Mouse (Mus musculus) hindbrain, postnatal 0 days (tissue): ENCODE measurements around the gene Olfr1415. TPM values are rescaled to one million over a fixed set of nuclear protein-coding genes. Genes with fewer than 3 reads are reported as not detected.

Experiments
- ATAC-seq: fragments of 200-750 bp; cut with Nextera tagmentation; 2 replicates; pipeline ENCODE4 v1.8.0; 2017; ENCODE audit warnings: mild to moderate bottlenecking, moderate TSS enrichment, moderate library complexity
- DNase-seq: peaks from one replicate; pipeline ENCODE4 v3.0.0-alpha.2; 2015; ENCODE audit warnings: low spot score
- H3K27ac ChIP-seq: fragments of 300-500 bp; sonication (generic); 2 replicates; pipeline ENCODE4 v1.5.1; 2014; ENCODE audit warnings: mild to moderate bottlenecking
- H3K27me3 ChIP-seq: fragments of 300-500 bp; sonication (generic); 2 replicates; pipeline ENCODE4 v1.6.1; 2014; ENCODE audit warnings: low read length, mixed read lengths; ENCODE audit not compliant: insufficient read depth
- H3K36me3 ChIP-seq: fragments of 300-500 bp; sonication (generic); 2 replicates; pipeline ENCODE4 v1.6.1; 2014; ENCODE audit warnings: low read length, mixed read lengths; ENCODE audit not compliant: insufficient read depth
- H3K4me1 ChIP-seq: fragments of 300-500 bp; sonication (generic); 2 replicates; pipeline ENCODE4 v1.6.1; 2014; ENCODE audit warnings: antibody characterized with exemption, low read length, mixed read lengths; ENCODE audit not compliant: insufficient read depth
- H3K4me2 ChIP-seq: fragments of 300-500 bp; sonication (generic); 2 replicates; pipeline ENCODE4 v1.6.1; 2014; ENCODE audit warnings: low read depth, mild to moderate bottlenecking, low read length, moderate library complexity, mixed read lengths
- H3K4me3 ChIP-seq: fragments of 300-500 bp; sonication (generic); 2 replicates; pipeline ENCODE4 v1.5.1; 2014; ENCODE audit warnings: low read length
- H3K9ac ChIP-seq: fragments of 300-500 bp; sonication (generic); replicated peaks from 2 replicates; pipeline ENCODE4 v1.6.1; 2014; ENCODE audit warnings: mild to moderate bottlenecking, low read length, moderate library complexity, mixed read lengths
- H3K9me3 ChIP-seq: fragments of 300-500 bp; sonication (generic); 2 replicates; pipeline ENCODE4 v1.6.1; 2016; ENCODE audit warnings: low read length, mixed read lengths
- CTCF ChIP-seq: IDR thresholded peaks from 2 replicates; pipeline ENCODE4 v1.5.1; 2016; ENCODE audit warnings: antibody characterized with exemption, control low read depth, low read depth
- WGBS: fragments of 180-500 bp; shearing (Covaris S2); extraction: QIAGEN DNeasy Blood & Tissue Kit; methylation state at CpG from one replicate; pipeline ENCODE4 v1.1.7; 2014; 5-methylcytosine and 5-hydroxymethylcytosine counted together
- microRNA-seq, 2 experiments: library from miRNA; unstranded; fragments of <30 nt; microRNA quantifications; one replicate each; pipeline ENCODE4; 2016
- polyA plus RNA-seq: library from polyadenylated mRNA; unstranded; fragments of >200 nt; fragmentation: Nextera tagmentation; extraction: Ambion mirVana; gene quantifications from 2 replicates; pipeline ENCODE4 v1.2.1, GENCODE M21; 2015
- total RNA-seq: library from RNA; depleted of rRNA; stranded (reverse); fragments of >200 nt; gene quantifications from 2 replicates; pipeline ENCODE4 v1.2.3, GENCODE M21; 2014; rRNA removed

Olfr1415 gene
- total and polyA plus RNA-seq, 2 experiments from 2014 or later: not detected

DNA sequence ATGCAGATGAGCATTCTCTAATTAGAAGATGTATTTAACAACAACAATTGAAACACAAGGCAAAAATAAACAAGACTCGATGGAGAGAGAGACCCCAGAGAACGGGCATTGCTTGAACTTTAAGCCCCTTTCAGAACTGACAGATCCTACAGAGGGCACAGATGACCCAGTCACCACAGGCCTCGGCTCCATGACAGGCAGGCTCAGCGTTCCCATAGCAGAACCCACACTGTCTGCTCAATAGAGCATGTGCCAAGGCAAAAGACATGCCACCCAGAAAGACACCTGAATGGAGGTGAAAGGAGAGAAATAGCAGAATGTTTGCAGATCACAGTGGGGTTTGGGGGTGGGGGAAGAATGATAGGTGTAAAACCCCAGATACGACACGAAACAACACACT, 37.5 kb downstream of the Olfr1415 start:
- H3K27me3 ChIP-seq: no peaks in the 10 kb centered on the region
- peaks cover 71% of the 10 kb centered on the region for H3K36me3 ChIP-seq
- no peak overlapping the region for H3K4me2 ChIP-seq
- no peak overlapping the region for H3K27ac ChIP-seq
- DNase-seq (no peak), ATAC-seq (no peak)
- H3K4me1 ChIP-seq: no peaks in the 10 kb centered on the region
- H3K9ac ChIP-seq: no peak overlapping the region
- 78% methylated on average over 6 of the region's 6 CpGs for WGBS
- H3K4me3 ChIP-seq: no peak overlapping the region
- no peak for TF ChIP-seq CTCF
- no peaks in the 10 kb centered on the region for H3K9me3 ChIP-seq

DNA sequence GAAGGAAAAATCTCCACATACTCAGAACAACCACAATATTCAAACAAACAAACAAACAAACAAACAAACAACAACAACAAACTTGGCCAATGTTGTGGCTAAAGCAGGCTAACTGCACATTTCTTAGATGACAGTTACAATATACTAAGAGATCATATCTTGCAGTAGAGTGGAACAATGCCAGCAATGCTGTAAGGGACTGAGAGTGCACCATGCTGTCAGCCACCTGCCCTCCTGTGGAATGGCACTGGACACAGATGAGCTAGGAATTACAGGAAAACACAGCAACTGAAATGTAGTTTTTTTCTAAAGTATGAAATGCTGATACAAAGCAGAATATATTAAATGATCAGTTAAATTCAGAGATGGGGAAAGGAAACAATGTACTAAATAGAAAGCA, 38.1 kb downstream of the Olfr1415 start:
- DNase-seq (no peak), ATAC-seq (no peak)
- Histone ChIP-seq H3K27ac (no peak overlapping the region), H3K27me3 (no peaks in the 10 kb centered on the region), H3K4me1 (no peaks in the 10 kb centered on the region), H3K36me3 (peaks cover 71% of the 10 kb centered on the region), H3K4me2 (no peak overlapping the region), H3K4me3 (no peak overlapping the region), H3K9me3 (no peaks in the 10 kb centered on the region), H3K9ac (no peak overlapping the region)
- no peak for TF ChIP-seq CTCF

DNA sequence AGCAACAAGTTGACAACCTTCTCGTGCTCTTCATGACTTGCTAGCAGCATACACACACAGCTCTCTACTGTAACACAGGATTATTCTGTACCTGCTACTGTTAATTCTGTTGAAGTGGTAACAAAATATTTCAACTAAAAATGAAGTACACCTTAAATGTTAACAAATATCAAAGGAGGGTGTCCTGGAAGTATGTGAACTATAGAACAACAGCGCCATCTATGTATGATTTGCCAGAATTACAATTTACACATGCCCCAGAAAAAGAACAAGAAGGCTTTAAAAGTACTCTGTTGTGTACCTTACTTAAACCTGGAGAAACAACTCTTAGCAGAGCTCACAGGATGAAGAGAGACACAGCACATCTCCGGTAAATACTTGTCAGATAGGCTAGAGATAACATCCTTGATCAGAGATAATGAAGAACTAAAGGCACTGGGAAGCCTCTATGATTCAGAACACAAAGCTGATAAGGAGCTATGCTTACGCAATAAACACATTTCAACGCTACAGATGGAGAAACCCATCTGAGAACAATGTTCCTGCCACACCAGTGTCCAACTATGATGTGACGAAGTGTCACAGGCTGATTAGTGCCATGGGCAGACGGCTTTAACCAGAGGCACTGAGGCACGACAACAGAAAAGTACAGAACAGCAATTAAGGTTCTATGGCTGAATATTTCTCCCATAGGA, 42.0 kb downstream of the Olfr1415 start:
- ATAC-seq (no peak), DNase-seq (peak; percentile 72)
- Histone ChIP-seq H3K27ac (no peak overlapping the region), H3K27me3 (no peaks in the 10 kb centered on the region), H3K4me1 (no peaks in the 10 kb centered on the region), H3K4me3 (no peak overlapping the region), H3K4me2 (no peak overlapping the region), H3K36me3 (peaks cover 66% of the 10 kb centered on the region), H3K9ac (no peak overlapping the region), H3K9me3 (no peaks in the 10 kb centered on the region)
- WGBS: 74% methylated on average over 8 of the region's 8 CpGs
- TF ChIP-seq CTCF: peak; percentile 75

DNA sequence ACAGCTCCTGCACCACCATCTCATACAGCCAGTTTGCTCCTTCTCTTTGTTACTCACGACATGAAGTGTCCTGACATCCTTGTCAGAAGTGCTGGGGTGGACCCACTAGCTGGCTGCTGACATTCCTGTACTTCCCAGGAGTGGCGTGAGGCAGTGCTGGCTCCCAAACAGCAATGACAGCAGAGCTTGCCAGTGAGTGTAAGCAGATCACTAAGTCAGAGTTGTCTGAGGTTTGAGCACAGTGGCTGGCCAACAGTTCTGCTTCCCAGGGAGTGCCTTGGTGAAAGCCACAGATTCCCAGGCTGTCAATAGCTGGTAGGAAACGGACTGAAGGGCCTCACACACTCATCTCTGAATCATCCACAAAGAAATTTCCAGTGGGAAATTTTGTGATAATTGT, 47.6 kb downstream of the Olfr1415 start:
- H3K27ac ChIP-seq: no peak overlapping the region
- H3K4me3 ChIP-seq: no peak overlapping the region
- H3K4me2 ChIP-seq: no peak overlapping the region
- H3K27me3 ChIP-seq: no peaks in the 10 kb centered on the region
- H3K36me3 ChIP-seq: peaks cover 70% of the 10 kb centered on the region
- no peaks in the 10 kb centered on the region for H3K4me1 ChIP-seq
- no peak for ATAC-seq
- DNase-seq: no peak
- WGBS: 80% methylated on average over 3 of the region's 3 CpGs
- H3K9ac ChIP-seq: no peak overlapping the region
- no peak for TF ChIP-seq CTCF
- H3K9me3 ChIP-seq: no peaks in the 10 kb centered on the region

GRCm38 (mm10) chr1:92441453-92442063, 54.3 kb downstream of the Olfr1415 start:
- DNase-seq: no peak
- peaks cover 27% of the 10 kb centered on the region; the same call in 1 of the 2 replicates for H3K36me3 ChIP-seq
- 68% methylated on average over 6 of the region's 6 CpGs for WGBS
- no peak overlapping the region for H3K27ac ChIP-seq
- H3K4me3 ChIP-seq: no peak overlapping the region
- H3K9ac ChIP-seq: no peak overlapping the region
- peaks cover 15% of the 10 kb centered on the region; the same call in 1 of the 2 replicates for H3K4me1 ChIP-seq
- no peak overlapping the region for H3K4me2 ChIP-seq
- TF ChIP-seq CTCF: no peak
- ATAC-seq: no peak
- no peaks in the 10 kb centered on the region for H3K27me3 ChIP-seq
- no peaks in the 10 kb centered on the region for H3K9me3 ChIP-seq

GRCm38 (mm10) chr1:92440066-92440750, 55.7 kb downstream of the Olfr1415 start:
- Histone ChIP-seq H3K4me3 (no peak overlapping the region), H3K27ac (no peak overlapping the region), H3K9me3 (no peaks in the 10 kb centered on the region), H3K9ac (no peak overlapping the region), H3K4me1 (peaks cover 15% of the 10 kb centered on the region; the same call in 1 of the 2 replicates), H3K27me3 (no peaks in the 10 kb centered on the region), H3K36me3 (peaks cover 18% of the 10 kb centered on the region; the same call in 1 of the 2 replicates), H3K4me2 (no peak overlapping the region)
- TF ChIP-seq CTCF: no peak
- 90% methylated on average over 9 of the region's 9 CpGs for WGBS
- ATAC-seq (no peak), DNase-seq (no peak)

Small RNA genes lying within 50 kb of the gene (microRNA-seq; reads per million reads assigned to microRNA genes)
- 4.9 to 6.4 reads per million in 2 experiments for gene Mir6900

Other genes starting within 250 kb of the Olfr1415 start
- 187 and 244 TPM in 2 replicates for gene Ndufa10, start 22.2 kb downstream of the Olfr1415 start, total RNA-seq
- 373 and 388 TPM in 2 replicates for gene Ndufa10, start 22.2 kb downstream of the Olfr1415 start, polyA plus RNA-seq
- gene Olfr1416, start 11.0 kb downstream of the Olfr1415 start, total RNA-seq: not detected in 2 replicates
- gene Olfr1416, start 11.0 kb downstream of the Olfr1415 start, polyA plus RNA-seq: not detected in 2 replicates
- not detected in 2 replicates for gene Olfr1414, start 22.6 kb upstream of the Olfr1415 start, total RNA-seq
- gene Olfr1414, start 22.6 kb upstream of the Olfr1415 start, polyA plus RNA-seq: not detected in 2 replicates
- not detected in 2 replicates for gene Olfr1413, start 75.2 kb upstream of the Olfr1415 start, total RNA-seq
- not detected in 2 replicates for gene Olfr1413, start 75.2 kb upstream of the Olfr1415 start, polyA plus RNA-seq
- not detected in 2 replicates for gene Olfr1412, start 89.7 kb upstream of the Olfr1415 start, total RNA-seq
- not detected in 2 replicates for gene Olfr1412, start 89.7 kb upstream of the Olfr1415 start, polyA plus RNA-seq
- not detected in 2 replicates for gene Olfr1411, start 98.3 kb upstream of the Olfr1415 start, total RNA-seq
- gene Olfr1411, start 98.3 kb upstream of the Olfr1415 start, polyA plus RNA-seq: not detected in 2 replicates
- gene Olfr1410, start 109.7 kb upstream of the Olfr1415 start, total RNA-seq: not detected in 2 replicates
- not detected in 2 replicates for gene Olfr1410, start 109.7 kb upstream of the Olfr1415 start, polyA plus RNA-seq
- not detected in 2 replicates for gene Olfr12, start 121.7 kb upstream of the Olfr1415 start, total RNA-seq
- not detected in 2 replicates for gene Olfr12, start 121.7 kb upstream of the Olfr1415 start, polyA plus RNA-seq
- 201 and 223 TPM in 2 replicates for gene Cops9, start 145.9 kb upstream of the Olfr1415 start, total RNA-seq
- 641 and 676 TPM in 2 replicates for gene Cops9, start 145.9 kb upstream of the Olfr1415 start, polyA plus RNA-seq
- not detected in 2 replicates for gene Otos, start 152.7 kb upstream of the Olfr1415 start, total RNA-seq
- 0.81 and 0.88 TPM in 2 replicates for gene Otos, start 152.7 kb upstream of the Olfr1415 start, polyA plus RNA-seq